Mouse (Mus musculus) ES-Bruce4 (cell line): Measurements from ENCODE around the gene Pnrc1. TPM values are rescaled to one million over a fixed set of nuclear protein-coding genes. Genes with fewer than 3 reads are reported as not detected.

Source experiments
- H3K27ac ChIP-seq: 2 replicates; pipeline ENCODE4 v1.5.1; 2012; ENCODE audit warnings: low read length, inconsistent platforms; ENCODE audit not compliant: insufficient read depth
- H3K27me3 ChIP-seq: 2 replicates; pipeline ENCODE4 v1.6.1; 2012; ENCODE audit warnings: mild to moderate bottlenecking, low read length, inconsistent platforms; ENCODE audit not compliant: control insufficient read depth, poor library complexity, insufficient read depth, severe bottlenecking
- H3K36me3 ChIP-seq: 2 replicates; pipeline ENCODE4 v1.6.1; 2012; ENCODE audit warnings: inconsistent platforms, mild to moderate bottlenecking, low read length, moderate library complexity; ENCODE audit not compliant: control insufficient read depth, poor library complexity, insufficient read depth, severe bottlenecking
- H3K4me1 ChIP-seq: one replicate; pipeline ENCODE4 v1.8.1; 2011; ENCODE audit warnings: low read length; ENCODE audit not compliant: control insufficient read depth, insufficient read depth
- H3K4me3 ChIP-seq: 2 replicates; pipeline ENCODE4 v1.5.1; 2011; ENCODE audit warnings: low read depth, mild to moderate bottlenecking, low read length
- H3K9ac ChIP-seq: 2 replicates; pipeline ENCODE4 v1.6.1; 2012; ENCODE audit warnings: low read depth, mild to moderate bottlenecking, inconsistent platforms; ENCODE audit not compliant: poor library complexity, severe bottlenecking
- H3K9me3 ChIP-seq: replicated peaks from 2 replicates; pipeline ENCODE4 v1.6.1; 2012; ENCODE audit warnings: mild to moderate bottlenecking, low read length, inconsistent platforms; ENCODE audit not compliant: control insufficient read depth, poor library complexity, insufficient read depth, severe bottlenecking
- CTCF ChIP-seq: IDR thresholded peaks from one replicate; pipeline ENCODE4 v1.8.1; 2011; ENCODE audit warnings: low read depth, low read length
- EP300 ChIP-seq: IDR thresholded peaks from 2 replicates; pipeline ENCODE4 v1.6.1; 2011; ENCODE audit warnings: low read depth, low read length; ENCODE audit not compliant: insufficient read depth
- POLR2A ChIP-seq: IDR thresholded peaks from one replicate; pipeline ENCODE4 v1.8.1; 2011; ENCODE audit warnings: low read length; ENCODE audit not compliant: insufficient read depth
- polyA plus RNA-seq: library from polyadenylated mRNA; stranded (reverse); fragments of >200 nt; gene quantifications from 2 replicates; pipeline ENCODE4 v1.2.4, GENCODE M21; 2011; ENCODE audit warnings: low read depth; ENCODE audit not compliant: missing spikeins, insufficient read depth, insufficient read length

The Pnrc1 gene
- polyA plus RNA-seq, 1 experiment, result 72.9 TPM

DNA sequence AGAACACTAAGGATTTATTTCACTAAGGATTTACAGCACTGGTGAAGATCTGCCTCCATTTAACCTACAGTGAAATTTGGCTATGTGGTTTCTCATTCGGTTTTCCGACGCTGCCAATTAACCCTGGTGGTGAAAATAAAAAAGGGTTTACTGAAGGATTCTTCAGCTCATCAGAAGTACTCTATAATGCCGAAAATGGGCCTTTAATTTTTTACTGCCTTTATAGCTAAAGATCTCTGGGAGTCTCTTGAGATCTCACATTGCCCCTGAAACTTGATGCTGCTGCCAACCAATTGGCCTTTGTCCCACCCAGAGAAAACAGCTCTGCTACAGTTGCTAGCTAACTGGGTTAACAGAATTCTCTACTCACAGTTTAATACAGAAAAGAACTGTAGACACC lies 41.0 kb downstream of the Pnrc1 start:
- Histone ChIP-seq H3K4me1 (peaks cover 4% of the 10 kb centered on the region), H3K27ac (peak overlapping the region; percentile 75), H3K4me3 (no peak overlapping the region), H3K27me3 (no peaks in the 10 kb centered on the region), H3K9ac (peak overlapping the region; percentile 38; the same call in 1 of the 2 replicates), H3K9me3 (no peaks in the 10 kb centered on the region), H3K36me3 (peaks cover 18% of the 10 kb centered on the region)
- no peak for TF ChIP-seq POLR2A
- TF ChIP-seq CTCF, result no peak
- TF ChIP-seq EP300, result no peak

DNA sequence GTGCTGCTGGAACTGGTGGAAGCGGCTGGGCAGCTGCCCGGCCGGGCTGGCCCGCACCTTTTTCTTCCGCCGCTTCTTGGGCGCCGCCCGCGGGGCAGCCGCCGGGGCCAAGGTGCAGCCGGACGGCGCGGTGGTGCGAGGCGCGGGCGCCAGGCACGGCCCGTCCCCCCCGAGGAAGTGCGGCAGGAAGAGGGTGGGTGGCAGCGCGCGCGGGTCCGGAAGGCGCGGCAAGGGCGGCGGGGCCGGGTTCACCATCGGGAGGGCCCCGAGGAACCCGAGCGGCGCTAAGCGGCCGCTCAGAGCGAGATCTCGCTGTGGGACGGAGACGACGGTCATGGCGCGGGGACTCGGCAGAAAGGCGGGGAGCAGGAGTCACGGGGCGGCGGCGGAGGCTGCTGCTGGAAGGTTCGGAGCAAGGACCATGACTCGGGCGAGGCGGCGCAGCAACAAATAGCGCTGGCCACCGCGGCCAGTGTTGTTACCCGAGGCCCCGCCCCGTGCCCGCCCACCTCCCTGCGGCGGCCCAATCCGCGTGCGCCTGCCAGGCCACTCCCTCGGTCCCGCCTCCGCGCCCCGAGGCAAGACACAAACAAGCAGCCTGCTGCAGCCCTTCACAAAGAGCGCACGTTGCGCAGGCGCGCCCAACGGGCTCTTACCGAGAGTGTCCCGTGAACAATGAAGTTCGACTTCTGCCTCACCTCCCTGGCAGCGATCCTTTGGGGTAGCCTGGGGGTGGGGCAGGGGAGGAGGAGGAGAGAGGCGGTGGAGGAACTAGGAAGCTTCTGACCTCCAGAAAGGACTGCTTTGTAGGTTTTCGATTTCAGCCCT lies 41.7 kb downstream of the Pnrc1 start:
- H3K36me3 ChIP-seq, result peaks cover 18% of the 10 kb centered on the region
- H3K9ac ChIP-seq, result peak overlapping the region; percentile 94
- peak overlapping the region; percentile 73 for H3K4me3 ChIP-seq
- H3K4me1 ChIP-seq, result peaks cover 4% of the 10 kb centered on the region
- H3K27me3 ChIP-seq, result no peaks in the 10 kb centered on the region
- H3K27ac ChIP-seq, result peak overlapping the region; percentile 75
- TF ChIP-seq EP300 (peak; percentile 85), POLR2A (peak; percentile 19), CTCF (no peak)
- no peaks in the 10 kb centered on the region for H3K9me3 ChIP-seq

DNA sequence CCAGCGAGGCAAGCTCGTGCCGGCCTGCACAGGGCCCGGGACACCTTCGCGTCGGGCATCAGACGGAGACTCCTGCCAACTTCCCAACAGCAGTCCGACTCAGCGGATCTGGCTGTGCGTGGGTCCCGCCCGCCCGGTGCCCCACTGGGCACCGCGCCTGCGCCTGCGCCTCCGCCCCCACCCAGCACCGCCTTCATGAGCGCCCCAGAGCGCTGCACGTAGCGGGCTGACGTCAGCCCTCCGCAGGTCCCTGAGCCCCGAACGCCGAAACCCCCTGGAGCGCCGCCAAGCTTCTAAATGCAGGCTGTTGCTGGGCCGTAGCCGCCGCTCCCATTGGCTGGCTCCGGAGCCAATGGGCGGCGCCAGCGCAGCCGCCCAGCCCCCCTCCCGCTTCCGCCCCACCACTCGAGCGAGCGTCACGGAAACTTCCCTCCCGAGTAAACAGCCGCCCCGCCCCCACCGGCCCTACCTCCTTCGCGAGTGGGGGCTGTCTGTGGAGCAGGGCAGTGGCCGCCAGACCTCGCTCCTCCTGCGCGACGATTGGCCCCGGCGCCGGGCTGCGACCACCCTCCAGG lies 42.4 kb downstream of the Pnrc1 start:
- Histone ChIP-seq H3K4me1 (peaks cover 4% of the 10 kb centered on the region), H3K27ac (peak overlapping the region; percentile 51), H3K27me3 (no peaks in the 10 kb centered on the region)

DNA sequence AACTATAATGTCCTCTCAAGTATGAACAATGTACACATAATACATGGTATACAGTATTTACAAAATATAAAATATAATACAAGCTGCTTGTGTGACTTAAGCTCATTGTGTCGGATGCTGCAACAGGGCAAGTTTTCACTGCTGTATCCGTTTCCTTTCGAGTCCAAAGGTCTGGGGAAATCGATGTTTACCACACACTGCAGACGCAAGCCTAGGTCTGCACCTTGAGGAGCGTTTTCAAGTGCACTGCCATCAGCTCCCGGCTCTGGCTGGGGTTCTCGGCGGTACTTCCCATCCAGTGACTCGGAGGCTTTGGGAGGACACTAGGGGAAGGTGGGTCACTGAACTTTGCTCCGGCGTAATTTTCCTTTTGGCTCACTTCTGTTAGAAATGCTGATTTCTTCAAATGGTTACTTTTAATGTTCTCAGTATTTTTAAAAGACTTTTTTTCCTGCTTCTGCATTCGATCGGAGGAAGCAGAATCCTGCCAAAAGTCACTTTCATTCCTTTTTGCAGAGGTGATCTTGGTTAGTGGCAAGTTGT lies 44.0 kb downstream of the Pnrc1 start:
- H3K4me1 ChIP-seq, result peaks cover 4% of the 10 kb centered on the region
- no peak overlapping the region for H3K27ac ChIP-seq
- H3K4me3 ChIP-seq, result no peak overlapping the region
- TF ChIP-seq CTCF, result no peak
- TF ChIP-seq POLR2A, result no peak
- no peak for TF ChIP-seq EP300
- no peaks in the 10 kb centered on the region for H3K27me3 ChIP-seq
- no peaks in the 10 kb centered on the region for H3K9me3 ChIP-seq
- no peak overlapping the region for H3K9ac ChIP-seq
- peaks cover 18% of the 10 kb centered on the region for H3K36me3 ChIP-seq

More for the DNA sequence above, 42.4 kb downstream of the Pnrc1 start:
- Histone ChIP-seq H3K9ac (peak overlapping the region; percentile 94), H3K36me3 (peaks cover 18% of the 10 kb centered on the region), H3K4me3 (peak overlapping the region; percentile 94), H3K9me3 (no peaks in the 10 kb centered on the region)
- TF ChIP-seq EP300 (no peak; the same call in none of the 2 replicates), CTCF (no peak), POLR2A (peak; percentile 68)

DNA sequence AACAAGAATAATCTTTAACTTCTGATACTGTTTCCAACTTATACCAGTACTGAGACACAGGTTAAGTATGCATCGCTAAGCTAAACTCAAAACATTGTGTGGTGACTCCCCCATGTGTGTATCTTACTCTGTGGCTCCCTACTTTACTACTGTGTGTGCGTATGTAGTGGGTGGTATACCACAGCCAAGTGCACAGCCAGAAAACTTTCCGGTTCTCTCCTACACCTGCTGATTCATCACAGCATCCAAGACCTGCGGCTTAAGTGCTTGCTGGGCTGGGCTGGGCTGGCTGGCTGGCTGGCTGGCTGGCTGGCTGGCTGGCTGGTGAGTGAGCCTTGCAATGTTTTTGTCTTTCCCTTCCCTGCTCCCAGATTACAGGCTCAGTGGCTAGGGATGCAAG lies 46.0 kb downstream of the Pnrc1 start:
- H3K4me3 ChIP-seq, result no peak overlapping the region
- no peak for TF ChIP-seq EP300
- TF ChIP-seq POLR2A, result no peak
- no peak for TF ChIP-seq CTCF
- H3K9ac ChIP-seq, result no peak overlapping the region
- no peaks in the 10 kb centered on the region for H3K9me3 ChIP-seq
- peaks cover 18% of the 10 kb centered on the region for H3K36me3 ChIP-seq
- no peak overlapping the region for H3K27ac ChIP-seq
- H3K27me3 ChIP-seq, result no peaks in the 10 kb centered on the region
- peaks cover 2% of the 10 kb centered on the region for H3K4me1 ChIP-seq
